Mouse (Mus musculus) MEL (cell line): Measurements from ENCODE around the gene Nek2. TPM values are rescaled to one million over a fixed set of nuclear protein-coding genes. Genes with fewer than 3 reads are reported as not detected.

ENCODE experiments used
- DNase-seq: peaks from one replicate; pipeline ENCODE4 v3.0.0; 2011; ENCODE audit warnings: low read depth, low spot score
- H3K27ac ChIP-seq: 2 replicates; pipeline ENCODE4 v1.5.1; 2012; ENCODE audit warnings: low read depth, mild to moderate bottlenecking, control low read depth, low read length, moderate library complexity; ENCODE audit not compliant: control insufficient read depth
- H3K27me3 ChIP-seq, 2 experiments: fragments of 150-350 bp in 1 of 2; sonication (generic) in 1 of 2; 2 replicates each; pipeline ENCODE4 v1.6.1; 2012; ENCODE audit warnings: low read length in 2 of 2, mild to moderate bottlenecking in 2 of 2, improper control_type of control experiment in 1 of 2, moderate library complexity in 1 of 2; ENCODE audit not compliant: insufficient read depth in 2 of 2, control insufficient read depth in 1 of 2
- H3K36me3 ChIP-seq, 2 experiments: 2 replicates each; pipeline ENCODE4 v1.6.1; 2012 to 2014; ENCODE audit warnings: low read length in 2 of 2, improper control_type of control experiment in 1 of 2, inconsistent platforms in 1 of 2, mild to moderate bottlenecking in 1 of 2; ENCODE audit not compliant: insufficient read depth in 2 of 2, control insufficient read depth in 1 of 2
- H3K4me1 ChIP-seq, 2 experiments: fragments of 150-350 bp in 1 of 2; sonication (generic) in 1 of 2; 2 replicates each; pipeline ENCODE4 v1.6.1; 2012; ENCODE audit warnings: low read length in 2 of 2, improper control_type of control experiment in 1 of 2, mild to moderate bottlenecking in 1 of 2; ENCODE audit not compliant: insufficient read depth in 2 of 2, control insufficient read depth in 1 of 2
- H3K4me3 ChIP-seq, 2 experiments: fragments of 150-350 bp in 1 of 2; sonication (generic) in 1 of 2; 2 replicates each; pipeline ENCODE4 v1.5.1; 2012; ENCODE audit warnings: low read depth in 2 of 2, low read length in 2 of 2, mild to moderate bottlenecking in 2 of 2, moderate library complexity in 2 of 2, control low read depth in 1 of 2, improper control_type of control experiment in 1 of 2; ENCODE audit not compliant: control insufficient read depth in 1 of 2, insufficient read depth in 1 of 2
- H3K79me2 ChIP-seq: 2 replicates; pipeline ENCODE4 v1.6.1; 2012; ENCODE audit warnings: mild to moderate bottlenecking, low read length, moderate library complexity; ENCODE audit not compliant: control insufficient read depth, poor library complexity, insufficient read depth
- H3K9ac ChIP-seq: 2 replicates; pipeline ENCODE4 v1.6.1; 2012; ENCODE audit warnings: low read depth, mild to moderate bottlenecking, control low read depth, low read length, moderate library complexity; ENCODE audit not compliant: control insufficient read depth, poor library complexity, severe bottlenecking
- H3K9me3 ChIP-seq: fragments of 150-350 bp; sonication (generic); replicated peaks from 2 replicates; pipeline ENCODE4 v1.6.1; 2012; ENCODE audit warnings: mild to moderate bottlenecking, low read length, improper control_type of control experiment, moderate library complexity; ENCODE audit not compliant: insufficient read depth
- BHLHE40 ChIP-seq: IDR thresholded peaks from 2 replicates; pipeline ENCODE4 v1.6.1; 2012; ENCODE audit warnings: low read depth, mild to moderate bottlenecking, inconsistent platforms, low read length, improper control_type of control experiment, borderline replicate concordance
- CHD1 ChIP-seq: IDR thresholded peaks from 2 replicates; pipeline ENCODE4 v1.6.1; 2012; ENCODE audit warnings: low read depth, mild to moderate bottlenecking, inconsistent platforms, low read length, improper control_type of control experiment
- CHD2 ChIP-seq: IDR thresholded peaks from 2 replicates; pipeline ENCODE4 v1.6.1; 2011; ENCODE audit warnings: low read length, improper control_type of control experiment
- CTCF ChIP-seq, 3 experiments: IDR thresholded peaks in 2 of 3; conservative IDR thresholded peaks in 1 of 3; 2 replicates each; pipeline ENCODE4 v1.5.1; 2011 to 2012; ENCODE audit warnings: low read length in 3 of 3, low read depth in 2 of 3, mild to moderate bottlenecking in 2 of 3, improper control_type of control experiment in 1 of 3, inconsistent platforms in 1 of 3, mixed read lengths in 1 of 3, moderate library complexity in 1 of 3; ENCODE audit not compliant: control insufficient read depth in 1 of 3, insufficient read depth in 1 of 3, poor library complexity in 1 of 3, severe bottlenecking in 1 of 3
- GABPA ChIP-seq: IDR thresholded peaks from 2 replicates; pipeline ENCODE4 v1.6.1; 2012; ENCODE audit warnings: low read depth, mild to moderate bottlenecking, inconsistent platforms, low read length, improper control_type of control experiment, moderate library complexity
- JUND ChIP-seq: IDR thresholded peaks from 2 replicates; pipeline ENCODE4 v1.6.1; 2011; ENCODE audit warnings: low read depth, mild to moderate bottlenecking, improper control_type of control experiment, low read length
- MAZ ChIP-seq: IDR thresholded peaks from 2 replicates; pipeline ENCODE4 v1.6.1; 2012; ENCODE audit warnings: low read depth, mild to moderate bottlenecking, inconsistent platforms, low read length, improper control_type of control experiment
- MXI1 ChIP-seq: IDR thresholded peaks from 2 replicates; pipeline ENCODE4 v1.6.1; 2011; ENCODE audit warnings: mild to moderate bottlenecking, low read depth, low read length, improper control_type of control experiment
- NRF1 ChIP-seq: IDR thresholded peaks from 2 replicates; pipeline ENCODE4 v1.6.1; 2014; ENCODE audit warnings: low read depth, mild to moderate bottlenecking, inconsistent platforms, low read length, improper control_type of control experiment, moderate library complexity; ENCODE audit not compliant: poor library complexity, insufficient read depth, severe bottlenecking
- POLR2A ChIP-seq, 2 experiments: IDR thresholded peaks; 2 replicates each; pipeline ENCODE4 v1.6.1; 2011 to 2012; ENCODE audit warnings: low read length in 2 of 2, mild to moderate bottlenecking in 2 of 2, control low read depth in 1 of 2, improper control_type of control experiment in 1 of 2, low read depth in 1 of 2, moderate library complexity in 1 of 2; ENCODE audit not compliant: control insufficient read depth in 1 of 2, insufficient read depth in 1 of 2, poor library complexity in 1 of 2
- POLR2AphosphoS2 ChIP-seq: IDR thresholded peaks from 2 replicates; pipeline ENCODE4 v1.6.1; 2011; ENCODE audit warnings: low read length, improper control_type of control experiment
- RAD21 ChIP-seq: IDR thresholded peaks from 2 replicates; pipeline ENCODE4 v1.6.1; 2011; ENCODE audit warnings: mild to moderate bottlenecking, low read depth, low read length, improper control_type of control experiment
- RCOR1 ChIP-seq: IDR thresholded peaks from 2 replicates; pipeline ENCODE4 v1.6.1; 2012; ENCODE audit warnings: low read depth, mild to moderate bottlenecking, inconsistent platforms, low read length, improper control_type of control experiment
- SIN3A ChIP-seq: IDR thresholded peaks from 2 replicates; pipeline ENCODE4 v1.6.1; 2012; ENCODE audit warnings: low read length, improper control_type of control experiment, inconsistent platforms
- SMC3 ChIP-seq: IDR thresholded peaks from 2 replicates; pipeline ENCODE4 v1.6.1; 2011; ENCODE audit warnings: low read depth, low read length, improper control_type of control experiment
- UBTF ChIP-seq: IDR thresholded peaks from 2 replicates; pipeline ENCODE4 v1.6.1; 2012; ENCODE audit warnings: low read depth, mild to moderate bottlenecking, inconsistent platforms, low read length, improper control_type of control experiment, moderate library complexity, borderline replicate concordance; ENCODE audit not compliant: insufficient read depth
- USF1 ChIP-seq: IDR thresholded peaks from 2 replicates; pipeline ENCODE4 v1.6.1; 2014; ENCODE audit warnings: low read depth, mild to moderate bottlenecking, inconsistent platforms, low read length, improper control_type of control experiment, moderate library complexity
- ZC3H11A ChIP-seq: IDR thresholded peaks from 2 replicates; pipeline ENCODE4 v1.6.1; 2012; ENCODE audit warnings: low read depth, mild to moderate bottlenecking, inconsistent platforms, low read length, improper control_type of control experiment
- ZKSCAN1 ChIP-seq: IDR thresholded peaks from 2 replicates; pipeline ENCODE4 v1.6.1; 2012; ENCODE audit warnings: low read depth, mild to moderate bottlenecking, inconsistent platforms, low read length, improper control_type of control experiment, moderate library complexity
- ZNF384 ChIP-seq: IDR thresholded peaks from 2 replicates; pipeline ENCODE4 v1.6.1; 2012; ENCODE audit warnings: low read depth, mild to moderate bottlenecking, inconsistent platforms, low read length, improper control_type of control experiment
- polyA plus RNA-seq, 2 experiments: library from polyadenylated mRNA; stranded (reverse) in 1 of 2; unstranded in 1 of 2; fragments of >175 nt in 1 of 2; fragments of >200 nt in 1 of 2; gene quantifications; 2 replicates each; pipeline versions ENCODE4 v1.2.1 to v1.2.4; 2012; ENCODE audit warnings: low replicate concordance in 2 of 2, low read depth in 1 of 2; ENCODE audit not compliant: insufficient read length in 2 of 2, insufficient read depth in 1 of 2, missing spikeins in 1 of 2
- total RNA-seq: library from RNA; depleted of rRNA; stranded (reverse); fragments of 300-350 nt; gene quantifications from 2 replicates; pipeline ENCODE4 v1.2.3, GENCODE M21; 2012

The Nek2 gene
- total and polyA plus RNA-seq, 3 experiments, result 34.9 to 56.5 TPM; not detected in 1

DNA sequence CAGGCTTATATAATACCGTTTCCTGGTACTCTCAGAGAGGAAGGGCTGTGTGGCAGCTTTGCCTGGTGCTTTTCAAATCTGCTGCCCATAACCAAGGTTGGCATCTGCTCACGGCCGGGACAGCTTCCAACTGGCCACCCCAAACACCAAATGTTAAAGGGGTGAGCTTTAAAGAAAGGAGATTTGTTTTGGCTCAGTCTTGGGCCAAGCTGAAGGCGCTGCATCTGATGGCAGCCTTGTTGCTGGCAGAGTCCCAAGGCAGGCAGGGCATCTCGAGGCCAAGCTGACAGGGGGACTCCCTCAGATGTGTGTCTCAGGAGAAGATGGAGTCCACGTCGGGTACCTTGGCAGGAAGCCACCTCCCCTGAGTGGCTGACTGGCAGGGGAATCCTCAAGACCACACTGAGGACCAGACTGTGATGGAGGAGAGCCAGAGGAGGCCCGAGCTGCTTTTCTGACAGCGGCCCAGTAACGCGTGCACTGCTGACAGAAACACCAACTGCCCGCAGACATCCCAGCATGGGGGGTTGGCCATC lies 12.5 kb upstream of the Nek2 start:
- Histone ChIP-seq H3K36me3 (no peaks in the 10 kb centered on the region), H3K79me2 (no peaks in the 10 kb centered on the region), H3K27ac (no peak overlapping the region), H3K9me3 (no peaks in the 10 kb centered on the region), H3K9ac (no peak overlapping the region), H3K4me1 (peaks cover 0 to 3% of the 10 kb centered on the region in 2 experiments; a peak in 1 of 4 replicates), H3K27me3 (no peaks in the 10 kb centered on the region), H3K4me3 (no peak overlapping the region)
- TF ChIP-seq ZNF384, result no peak
- no peak for TF ChIP-seq ZKSCAN1
- TF ChIP-seq CHD2, result no peak
- no peak for TF ChIP-seq MXI1
- TF ChIP-seq ZC3H11A, result no peak
- no peak for TF ChIP-seq JUND
- no peak for TF ChIP-seq UBTF
- TF ChIP-seq CTCF (IDR thresholded peaks at IDR 0.05 in 2 of 3, conservative IDR thresholded peaks at IDR 0.05 in 1 of 3; ENCODE audit: control insufficient read depth in 1 of 3, insufficient read depth in 1 of 3, low read depth in 2 of 3, low read length in 3 of 3, poor library complexity in 1 of 3, severe bottlenecking in 1 of 3), result no peak
- TF ChIP-seq SIN3A, result no peak
- no peak for TF ChIP-seq POLR2AphosphoS2
- no peak for TF ChIP-seq USF1
- no peak for DNase-seq

DNA sequence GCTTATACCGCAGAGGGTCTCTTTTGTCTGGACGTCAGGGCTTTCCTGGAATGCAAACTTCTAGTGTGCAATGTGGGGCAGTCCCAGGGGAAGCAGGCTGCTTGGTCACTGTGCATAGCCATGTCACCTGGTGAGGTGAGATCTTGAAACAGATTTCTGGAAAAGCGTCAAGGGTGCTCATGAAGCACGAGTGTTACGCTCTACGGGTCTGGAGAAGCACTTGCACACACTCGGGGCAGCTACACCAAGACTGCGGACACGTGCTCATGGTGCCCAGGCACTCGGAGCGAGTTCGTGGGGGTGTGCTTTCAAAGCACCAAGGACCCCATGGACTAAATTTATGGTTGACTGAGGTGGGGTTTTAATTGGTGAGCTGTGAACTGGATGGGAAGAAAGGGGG lies 9.5 kb upstream of the Nek2 start:
- Histone ChIP-seq H3K4me3 (no peak overlapping the region), H3K27ac (no peak overlapping the region), H3K36me3 (no peaks in the 10 kb centered on the region), H3K9me3 (no peaks in the 10 kb centered on the region), H3K27me3 (no peaks in the 10 kb centered on the region), H3K79me2 (no peaks in the 10 kb centered on the region), H3K4me1 (no peaks in the 10 kb centered on the region), H3K9ac (no peak overlapping the region)
- no peak for TF ChIP-seq POLR2A (IDR thresholded peaks at IDR 0.05; ENCODE audit: control insufficient read depth in 1 of 2, insufficient read depth in 1 of 2, low read depth in 1 of 2, low read length in 2 of 2, poor library complexity in 1 of 2)
- TF ChIP-seq CTCF (IDR thresholded peaks at IDR 0.05 in 2 of 3, conservative IDR thresholded peaks at IDR 0.05 in 1 of 3; ENCODE audit: control insufficient read depth in 1 of 3, insufficient read depth in 1 of 3, low read depth in 2 of 3, low read length in 3 of 3, poor library complexity in 1 of 3, severe bottlenecking in 1 of 3), result no peak
- TF ChIP-seq MAZ, result no peak
- TF ChIP-seq GABPA, result no peak
- TF ChIP-seq NRF1, result no peak
- TF ChIP-seq BHLHE40, result no peak
- TF ChIP-seq JUND, result no peak
- TF ChIP-seq CHD1, result no peak
- no peak for TF ChIP-seq ZNF384
- TF ChIP-seq USF1, result no peak
- TF ChIP-seq ZKSCAN1, result no peak
- no peak for TF ChIP-seq SMC3
- no peak for TF ChIP-seq RAD21
- no peak for TF ChIP-seq RCOR1
- DNase-seq, result no peak
